Mouse (Mus musculus) right cerebral cortex, postnatal 10 days (tissue): ENCODE measurements at regions not wholly inside any gene's neighbourhood (a gene's known extent, or its start where the extent isn't known, plus 50 kb on each side); places are given as distances from the start of the nearest gene placed in this dataset.
"Not testable (repeated sequence)": the region's sequence is repeated elsewhere in the genome, so short reads cannot be mapped to it uniquely, and the experiment has no call there.

ENCODE experiments used
- DNase-seq, 2 experiments: peaks; one replicate each; pipeline ENCODE4 v3.0.0; 2021; ENCODE audit warnings: low spot score in 2 of 2

DNA sequence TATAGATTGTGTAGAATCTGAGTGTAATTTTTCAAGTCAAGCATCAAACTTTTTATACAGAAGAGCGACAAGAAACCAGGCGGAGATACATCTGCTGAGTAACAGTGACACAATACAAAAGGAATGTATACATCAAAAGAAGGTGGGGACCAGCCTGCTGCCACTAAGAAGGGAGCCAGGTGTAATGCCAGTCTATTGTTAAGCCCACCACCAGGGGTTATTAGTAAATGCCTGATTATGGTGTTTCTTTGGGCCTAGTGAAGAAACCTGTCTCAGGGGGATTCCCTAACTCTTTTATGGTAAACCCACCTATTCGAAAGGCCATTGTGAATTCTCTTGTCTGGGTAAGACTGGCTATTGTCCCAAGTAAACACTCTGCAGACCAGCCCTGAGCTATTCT lies 126.3 kb upstream of the Thpo start:
- not testable (repeated sequence) for DNase-seq

DNA sequence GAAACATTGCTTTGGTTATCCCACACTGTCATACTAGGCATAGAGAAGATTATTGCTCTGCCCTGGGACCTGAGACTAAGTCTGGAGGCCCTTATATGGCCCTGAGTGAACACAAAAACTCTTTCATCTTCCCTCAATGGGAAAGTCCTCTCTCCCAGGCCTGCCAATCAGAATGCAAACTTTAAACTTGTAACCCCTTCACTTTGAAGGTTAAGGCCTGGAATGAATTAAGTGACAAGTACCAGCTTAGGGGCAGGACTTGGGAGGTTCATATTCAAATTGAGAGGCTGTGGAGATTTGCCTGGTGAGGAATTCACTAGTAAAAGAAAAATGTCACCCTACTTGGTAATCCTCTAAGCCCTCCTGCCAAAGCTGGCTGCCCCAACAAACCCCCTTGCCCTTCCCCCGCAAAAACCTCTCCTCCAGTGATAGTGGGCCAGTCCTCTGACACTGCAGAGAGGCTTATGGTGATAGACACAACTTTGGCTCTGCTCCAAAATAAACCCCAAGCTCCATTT lies 120.4 kb upstream of the Thpo start:
- DNase-seq, result no peak

GRCm38 (mm10) chr16:20838151-20838550 lies 103.8 kb upstream of the Thpo start:
- DNase-seq, result no peak

GRCm38 (mm10) chr16:20836866-20837265 lies 102.6 kb upstream of the Thpo start:
- DNase-seq, result no peak

DNA sequence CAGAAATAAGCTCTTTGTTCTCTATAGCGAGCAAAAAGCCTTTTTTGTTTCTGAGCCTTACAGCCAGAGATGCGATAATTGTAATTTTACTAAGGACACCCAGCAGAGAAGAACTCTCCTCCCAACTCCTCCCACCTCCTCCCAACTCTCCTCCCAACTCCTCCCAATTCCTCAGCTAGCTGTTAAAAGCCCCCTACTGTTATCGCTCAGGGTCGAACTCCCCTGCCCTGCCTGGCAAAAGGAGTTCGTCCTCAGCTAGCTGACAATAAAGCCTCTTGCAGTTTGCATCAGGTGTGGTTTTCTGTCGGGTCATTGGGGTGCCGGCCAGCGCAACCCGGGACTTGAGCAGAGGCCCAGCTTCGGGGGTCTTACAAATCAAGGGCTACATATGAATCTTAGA lies 99.5 kb upstream of the Thpo start:
- not testable (repeated sequence) for DNase-seq

- DNase-seq, result no peak
Observed at GRCm38 (mm10) chr16:20833301-20833700, 99.0 kb upstream of the Thpo start.

DNA sequence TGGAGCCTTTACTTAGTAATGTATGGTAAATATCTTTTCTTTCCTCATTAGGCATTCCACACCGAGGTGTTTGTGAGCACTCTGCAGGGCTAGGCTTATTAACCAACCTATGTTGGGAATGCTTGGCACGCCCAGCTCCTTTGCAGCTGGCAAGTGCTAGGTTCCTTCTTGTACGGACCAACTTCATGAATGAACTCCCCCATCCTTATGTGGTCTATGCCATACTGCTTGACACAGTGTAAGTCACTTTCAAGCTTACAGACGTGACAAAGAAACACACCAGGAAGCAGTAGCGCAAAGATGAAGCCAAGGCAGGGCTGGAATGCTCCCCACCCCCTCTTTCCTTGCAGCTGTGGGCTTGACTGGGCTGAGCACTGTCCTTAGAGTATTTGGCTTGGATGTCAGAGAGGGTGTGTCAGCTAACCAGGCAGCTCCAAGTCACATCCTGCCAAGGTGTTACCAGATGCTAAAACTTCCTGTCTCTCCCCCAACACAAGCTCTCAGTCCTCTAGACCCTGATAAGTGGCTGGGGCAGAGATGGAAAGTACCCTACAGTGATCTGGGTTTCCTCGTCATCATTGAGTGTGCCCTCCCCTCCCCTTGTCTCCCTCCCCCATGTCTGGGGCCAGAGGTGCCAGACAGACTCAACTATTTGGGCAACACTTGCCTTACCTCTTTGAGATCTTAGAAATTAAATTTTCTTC lies 95.6 kb upstream of the Thpo start:
- no peak for DNase-seq

- no peak for DNase-seq
Observed at GRCm38 (mm10) chr16:20828996-20829731, 94.9 kb upstream of the Thpo start.

DNA sequence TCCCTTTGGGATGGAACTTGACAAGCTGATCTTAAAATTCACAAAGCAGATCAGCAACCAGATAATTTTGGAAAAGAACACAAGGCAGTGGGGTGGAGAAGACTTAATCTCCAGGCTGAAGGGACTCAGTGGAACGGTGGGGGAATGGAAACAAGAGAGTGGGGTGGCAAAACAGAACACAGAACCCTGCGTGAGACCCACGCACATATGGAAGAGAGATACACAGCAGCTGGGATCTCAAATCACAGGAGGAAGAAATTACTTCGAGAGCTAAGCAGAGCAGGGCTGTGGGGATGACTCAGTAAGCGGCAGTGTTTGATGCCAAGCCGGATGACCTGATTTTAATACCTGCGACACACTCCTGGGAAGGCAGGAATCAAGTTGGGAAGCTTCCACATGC lies 89.9 kb upstream of the Thpo start:
- peak; percentile 34 to 68 for DNase-seq

- no peak for DNase-seq
Observed at GRCm38 (mm10) chr16:20820939-20821338, 86.6 kb upstream of the Thpo start.

- DNase-seq, result no peak
Observed at GRCm38 (mm10) chr16:20819568-20819967, 85.3 kb upstream of the Thpo start.

GRCm38 (mm10) chr16:20818711-20819189 lies 84.4 kb upstream of the Thpo start:
- DNase-seq, result no peak

DNA sequence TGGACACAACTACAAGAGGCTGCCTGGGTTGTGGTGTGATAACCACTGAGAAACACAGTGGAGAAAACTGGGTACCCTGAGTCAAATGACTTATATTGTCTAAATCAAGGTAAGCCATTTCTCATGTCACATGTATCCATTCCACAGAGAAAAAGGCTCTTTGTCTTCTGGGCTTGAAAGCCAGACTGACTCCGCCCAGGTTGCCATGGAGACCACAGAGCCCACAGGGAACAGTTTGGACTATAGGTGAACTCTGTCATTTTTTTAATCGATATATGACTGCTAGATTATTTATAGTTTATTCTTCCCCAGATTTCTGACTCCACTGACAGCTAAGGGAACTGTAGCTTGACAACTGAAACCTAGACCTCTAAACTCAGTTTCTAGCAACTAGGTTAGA lies 80.7 kb upstream of the Thpo start:
- peak in 1 of 2 experiments; percentile 52 for DNase-seq

- DNase-seq, result no peak
Observed at GRCm38 (mm10) chr16:20814240-20814639, 79.9 kb upstream of the Thpo start.

DNA sequence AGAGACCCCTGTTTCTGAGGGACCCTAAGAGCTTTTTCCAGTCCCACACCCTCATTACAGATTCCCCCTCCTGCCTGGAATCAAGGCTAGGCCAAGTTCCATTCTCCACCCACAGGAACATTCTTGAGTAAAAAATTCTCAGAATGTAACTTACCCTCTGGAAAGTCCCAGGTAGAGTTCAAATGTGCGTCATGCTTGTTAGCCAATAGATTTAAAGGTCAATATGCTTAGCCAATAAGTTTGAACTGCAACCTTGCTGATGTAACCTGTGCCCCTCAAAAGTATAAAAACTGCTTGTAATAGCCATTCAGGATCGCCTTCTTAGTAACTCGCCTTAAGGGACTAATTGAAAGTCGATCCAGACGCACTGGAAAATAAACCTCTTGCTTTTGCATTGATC lies 77.7 kb upstream of the Thpo start:
- DNase-seq, result not testable (repeated sequence)

DNA sequence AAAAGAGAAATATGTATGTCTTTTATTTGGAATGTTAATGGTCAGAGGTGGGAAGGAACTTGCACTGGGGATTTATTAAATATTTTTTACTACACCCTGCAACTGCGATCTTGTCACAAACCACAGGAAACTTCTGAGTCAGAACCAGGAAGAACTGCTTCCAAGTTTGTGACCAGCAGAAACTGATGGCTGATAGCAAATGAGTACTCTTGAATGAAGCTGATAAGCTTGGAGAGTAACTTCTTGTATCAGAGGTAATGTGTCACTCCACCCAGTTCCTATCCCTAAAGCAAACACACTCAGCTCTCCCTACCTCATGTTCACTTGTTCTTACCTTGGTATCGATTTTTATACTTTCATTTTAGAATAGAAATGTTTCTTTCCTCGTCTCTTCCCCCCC lies 76.0 kb upstream of the Thpo start:
- no peak for DNase-seq

GRCm38 (mm10) chr16:20808263-20808662 lies 74.0 kb upstream of the Thpo start:
- DNase-seq, result no peak

- no peak for DNase-seq
Observed at GRCm38 (mm10) chr16:20806739-20807138, 72.4 kb upstream of the Thpo start.

- no peak for DNase-seq
Observed at GRCm38 (mm10) chr16:20805793-20806192, 71.5 kb upstream of the Thpo start.

DNA sequence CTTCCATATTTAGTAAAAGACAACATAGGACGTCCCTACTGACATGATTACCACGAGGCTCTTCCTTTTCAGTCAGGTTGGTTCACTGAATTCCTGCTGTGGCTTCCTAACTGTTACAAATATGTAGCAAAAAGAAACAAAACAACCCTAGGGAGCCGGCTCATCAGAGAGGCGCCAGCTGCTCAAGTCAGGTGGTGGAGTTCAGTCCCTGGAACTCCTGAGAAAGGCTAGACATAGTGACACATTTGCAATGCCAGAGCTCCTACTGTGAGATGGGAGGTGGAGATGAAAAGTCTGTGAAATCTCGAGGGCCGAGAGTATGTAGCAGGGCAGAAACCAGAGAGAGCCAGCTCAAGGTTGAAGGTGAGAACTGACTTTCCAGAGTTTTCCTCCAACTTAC lies 70.8 kb upstream of the Thpo start:
- DNase-seq, result no peak

GRCm38 (mm10) chr16:20804601-20805017 lies 70.3 kb upstream of the Thpo start:
- DNase-seq, result peak; percentile 76 to 79

DNA sequence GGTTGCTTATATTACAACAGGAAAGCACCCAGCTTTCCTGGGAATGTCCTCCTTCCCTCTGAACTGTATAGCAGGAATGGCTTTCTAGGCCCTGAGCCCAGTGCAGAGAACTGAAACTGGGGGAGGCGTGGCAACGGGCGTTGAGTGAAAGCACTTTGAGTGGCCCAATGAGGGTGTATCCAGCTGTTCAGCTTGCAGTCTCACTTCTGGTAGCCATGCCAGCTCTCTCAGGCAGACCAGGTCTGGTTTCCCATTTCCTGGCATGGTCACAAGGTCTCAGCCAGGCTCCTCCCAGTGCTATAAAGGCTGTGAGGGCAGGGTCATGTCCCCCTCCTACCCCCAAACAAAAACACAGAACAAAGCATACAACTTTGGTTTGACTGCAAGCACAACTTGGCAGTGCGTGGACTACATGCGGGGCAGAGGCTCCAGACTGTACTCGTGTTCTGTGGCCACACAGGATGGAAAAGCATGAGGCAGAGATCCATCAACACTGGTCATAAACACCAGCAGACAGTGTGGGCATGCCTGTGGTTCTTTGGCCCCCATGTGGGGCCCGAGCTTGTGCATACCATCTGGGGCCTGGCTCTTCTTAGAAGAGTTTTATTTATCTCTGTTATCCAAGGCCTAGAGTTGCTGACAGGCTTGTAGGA lies 69.1 kb upstream of the Thpo start:
- no peak for DNase-seq
